ENCODE assay signal across 9 mouse cellular contexts in genomic region chr19:55880664-55881359, GRCm38 (mm10).
DNase-seq lines count a peak whose midpoint lies in the region; ATAC-seq and TF ChIP-seq lines count a peak whose summit lies in the region.
"Had no signal": no experiment of that assay in that cellular context is flagged by ENCODE, and none has a peak within 500 bp of the region (broad histone marks: within the 10 kb centered on the region; RNA-seq: fewer than 3 reads in every experiment).

No protein-coding gene starts in this region.

- no peak overlapping the region for H3K9ac ChIP-seq in hindbrain, postnatal 0 days (replicated peaks; ENCODE audit: low read length)
- H3K9ac ChIP-seq in midbrain, embryonic 11.5 days (ENCODE audit: low read length), result no peak overlapping the region

- H3K27me3 ChIP-seq in hindbrain, postnatal 0 days (ENCODE audit: insufficient read depth, low read length), result no peaks in the 10 kb centered on the region
- no peaks in the 10 kb centered on the region for H3K27me3 ChIP-seq in midbrain, embryonic 11.5 days (ENCODE audit: control insufficient read depth, insufficient read depth, low read length)

- TF ChIP-seq CTCF in hindbrain, postnatal 0 days (IDR thresholded peaks at IDR 0.05; ENCODE audit: low read depth), result no peak

- H3K9me3 ChIP-seq in hindbrain, postnatal 0 days (ENCODE audit: low read length), result no peaks in the 10 kb centered on the region
- no peaks in the 10 kb centered on the region for H3K9me3 ChIP-seq in midbrain, embryonic 11.5 days (ENCODE audit: control insufficient read depth, low read length)

- ATAC-seq in hindbrain, postnatal 0 days, result peak; percentile 78
- peak; percentile 6; the same call in 1 of the 2 replicates for ATAC-seq in midbrain, embryonic 11.5 days (ENCODE audit: low FRiP score)

- no peaks in the 10 kb centered on the region for H3K4me1 ChIP-seq in hindbrain, postnatal 0 days (ENCODE audit: insufficient read depth, low read length)
- peaks cover 41% of the 10 kb centered on the region for H3K4me1 ChIP-seq in midbrain, embryonic 11.5 days (ENCODE audit: control insufficient read depth, insufficient read depth, low read length)

- no peak overlapping the region for H3K27ac ChIP-seq in hindbrain, postnatal 0 days
- peak overlapping the region; percentile 3; the same call in 1 of the 2 replicates for H3K27ac ChIP-seq in midbrain, embryonic 11.5 days (ENCODE audit: low read depth, low read length)
- H3K27ac ChIP-seq: macrophage had no signal

- peak; percentile 56 for DNase-seq in Muller cell, postnatal 12 days (ENCODE audit: inconsistent ontology term)
- peak; percentile 59 for DNase-seq in brain, adult 2 months (ENCODE audit: low read depth, low spot score)
- DNase-seq in hindbrain, postnatal 0 days (ENCODE audit: low spot score), result peak; percentile 77
- no peak for DNase-seq in midbrain, embryonic 11.5 days (ENCODE audit: low spot score, missing footprints)
- DNase-seq in testis, postnatal 14 days (ENCODE audit: low spot score), result no peak
- DNase-seq in urinary bladder, postnatal 4 days (ENCODE audit: low spot score in 2 of 2), result no peak
- no peak for DNase-seq in adrenal gland, postnatal 4 days (ENCODE audit: low spot score in 2 of 2)
- DNase-seq in urinary bladder, adult 2 months (ENCODE audit: low spot score), result no peak

- no peaks in the 10 kb centered on the region for H3K36me3 ChIP-seq in hindbrain, postnatal 0 days (ENCODE audit: insufficient read depth, low read length)
- no peaks in the 10 kb centered on the region for H3K36me3 ChIP-seq in midbrain, embryonic 11.5 days (ENCODE audit: control insufficient read depth, insufficient read depth, low read length)

- peak overlapping the region; percentile 30 for H3K4me2 ChIP-seq in hindbrain, postnatal 0 days (ENCODE audit: low read depth, low read length)
- no peak overlapping the region for H3K4me2 ChIP-seq in midbrain, embryonic 11.5 days

- 25% methylated on average over 13 of the region's 13 CpGs for WGBS in hindbrain, postnatal 0 days
- 62% methylated on average over 13 of the region's 13 CpGs for WGBS in midbrain, embryonic 11.5 days

- H3K4me3 ChIP-seq in hindbrain, postnatal 0 days (ENCODE audit: low read length), result no peak overlapping the region
- no peak overlapping the region for H3K4me3 ChIP-seq in midbrain, embryonic 11.5 days (ENCODE audit: low read depth, low read length)

Comparison
In these comparisons a context has a peak if more than half of its experiments do, and no peak if none do; other contexts are left out.
1. DNase-seq: peak in Muller cell, postnatal 12 days (single experiment), brain, adult 2 months (single experiment) and hindbrain, postnatal 0 days (single experiment); none in midbrain, embryonic 11.5 days (single experiment), testis, postnatal 14 days (single experiment), urinary bladder, postnatal 4 days (0 of 2), adrenal gland, postnatal 4 days (0 of 2) and urinary bladder, adult 2 months (single experiment).